Mouse (Mus musculus): ENCODE results near the gene 1700020A23Rik.
A peak's percentile ranks its signal among the peaks of the same experiment; 100 is the strongest.
"Not testable (repeated sequence)": the region's sequence is repeated elsewhere in the genome, so short reads cannot be mapped to it uniquely, and the experiment has no call there.

The 1700020A23Rik gene

DNA sequence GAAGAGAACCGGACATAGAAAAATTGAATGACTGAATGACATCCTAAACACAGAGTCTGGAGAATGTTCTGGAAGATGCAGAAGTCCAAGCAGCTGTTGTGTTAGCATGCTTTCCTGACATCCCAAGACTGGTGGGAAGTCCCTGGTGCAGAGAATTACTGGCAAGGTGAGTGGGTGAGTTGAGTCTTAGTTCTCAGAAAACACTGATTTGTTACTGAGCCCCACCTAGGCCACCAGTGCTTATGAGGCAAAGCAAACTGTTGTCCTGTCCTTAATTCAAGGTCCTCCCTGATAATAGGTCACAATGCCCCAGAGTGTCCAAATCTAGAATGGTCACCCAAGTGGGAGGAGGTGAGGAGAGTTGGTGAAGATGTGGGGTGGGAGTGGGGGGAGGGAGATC is at the start of gene 1700020A23Rik, which contains the start of gene Gm28372:
TSS of gene 1700020A23Rik (plus strand) at position 321 of the 400 bp plus-strand sequence.
TSS of gene Gm28372 (plus strand) at position 301 of the 400 bp plus-strand sequence.
- no peak for DNase-seq (ENCODE audit: low spot score)

DNA sequence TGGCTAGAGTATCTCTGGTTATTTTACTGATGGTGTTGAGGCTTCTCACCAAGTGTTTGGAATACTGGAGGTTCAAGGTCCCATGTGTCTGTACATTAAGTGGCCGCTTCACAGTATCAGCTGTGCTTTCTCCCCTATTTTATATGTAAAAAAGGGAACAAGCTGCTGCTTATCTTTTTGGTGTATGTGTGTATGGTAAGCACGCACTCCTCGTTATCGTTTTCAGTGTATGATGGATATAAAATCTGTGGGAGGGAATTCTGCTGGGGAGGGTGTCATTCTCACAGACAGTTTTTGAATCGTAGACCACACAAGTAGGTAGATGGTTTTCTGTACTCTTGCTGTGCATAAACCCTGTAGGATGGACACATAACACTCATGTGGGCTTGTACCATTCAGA is 47.5 kb upstream of the 1700020A23Rik start:
- no peak for DNase-seq (ENCODE audit: low spot score)

DNA sequence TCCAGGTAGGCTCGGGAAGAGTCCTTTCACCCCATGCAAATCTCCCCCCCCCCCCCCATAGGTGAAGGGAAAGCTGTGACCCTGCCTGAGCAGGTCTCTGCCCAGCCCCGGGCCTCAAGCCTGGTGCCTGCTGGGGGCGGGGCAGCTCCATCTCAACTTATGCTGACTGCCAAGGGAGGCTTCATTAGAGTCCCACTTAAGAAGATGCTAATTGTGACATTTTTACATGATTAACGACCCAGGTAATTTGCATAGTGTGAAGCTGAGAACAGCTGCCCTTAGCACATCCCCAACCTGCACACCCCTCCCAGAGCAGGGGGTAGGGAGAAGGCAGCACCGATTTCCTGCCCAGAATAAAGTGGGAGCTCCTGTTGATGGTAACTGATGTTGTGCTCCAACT is 46.2 kb upstream of the 1700020A23Rik start:
- no peak for DNase-seq (ENCODE audit: low spot score)

DNA sequence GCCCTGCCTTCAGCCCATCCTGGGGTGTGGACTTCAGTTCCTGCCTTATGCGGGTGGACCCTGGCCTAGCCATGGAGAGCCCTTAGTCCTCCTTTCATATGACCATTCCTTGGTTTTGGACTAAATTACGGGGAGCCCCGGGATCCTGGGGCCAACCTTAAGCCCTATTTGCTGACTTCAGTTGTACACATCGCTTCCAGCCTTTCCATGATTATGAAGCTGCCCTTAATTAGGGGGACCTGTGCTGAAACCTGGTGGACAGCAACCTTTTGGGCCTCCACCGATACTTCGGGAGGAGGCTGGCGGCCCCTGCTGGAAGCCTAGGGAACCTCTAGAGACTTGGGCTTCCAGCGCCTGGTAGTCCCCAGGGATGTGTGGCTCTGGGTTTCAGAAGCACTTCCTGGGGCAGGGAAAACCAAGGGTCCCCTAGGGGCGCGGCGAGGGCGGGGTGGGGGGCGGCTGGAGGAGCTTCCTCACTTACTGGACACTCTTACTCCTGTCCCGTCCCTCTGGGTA is 42.5 kb upstream of the 1700020A23Rik start:
- DNase-seq (ENCODE audit: low spot score), result peak; percentile 22

DNA sequence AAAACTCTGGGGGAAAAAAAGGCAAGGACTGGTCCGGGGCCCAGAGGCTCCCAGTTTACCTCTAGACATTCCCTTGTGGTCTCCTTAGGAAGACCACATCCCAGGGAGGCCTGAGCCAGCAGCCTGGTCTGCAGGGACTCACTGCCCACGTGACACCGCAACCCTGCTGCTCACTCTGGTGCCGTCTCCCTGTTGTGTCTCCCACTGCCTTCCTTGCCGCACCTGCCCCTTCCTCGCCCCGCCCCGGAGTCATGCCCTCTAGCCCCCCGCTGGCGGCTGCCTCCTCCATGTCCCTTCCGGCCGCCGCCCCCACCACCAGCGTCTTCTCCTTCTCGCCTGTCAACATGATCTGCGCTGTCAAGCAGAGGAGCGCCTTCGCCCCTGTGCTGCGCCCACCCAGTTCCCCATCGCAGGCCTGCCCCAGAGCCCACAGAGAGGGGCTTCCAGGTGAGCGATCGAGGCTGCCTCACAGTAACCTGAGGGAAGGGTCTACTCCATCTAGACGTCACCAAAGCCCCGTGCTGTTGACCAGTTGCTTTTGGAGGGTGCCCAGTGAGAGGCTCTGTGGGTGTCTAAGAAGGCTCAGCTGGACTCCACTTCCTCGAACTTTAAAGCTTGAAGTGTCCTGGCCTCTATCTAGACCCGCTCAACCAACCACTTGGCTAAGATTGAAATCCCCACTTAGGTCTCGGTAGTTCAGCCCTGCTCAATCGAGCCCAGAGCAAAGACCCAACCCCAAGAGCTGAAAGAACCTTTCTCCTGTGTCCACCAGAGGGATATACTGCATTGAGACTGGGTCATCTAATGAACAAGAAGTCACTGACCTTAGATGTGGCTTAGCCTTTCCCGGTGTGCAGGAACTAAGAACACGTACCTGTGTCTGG is 39.6 kb upstream of the 1700020A23Rik start:
- DNase-seq (ENCODE audit: low spot score), result no peak

DNA sequence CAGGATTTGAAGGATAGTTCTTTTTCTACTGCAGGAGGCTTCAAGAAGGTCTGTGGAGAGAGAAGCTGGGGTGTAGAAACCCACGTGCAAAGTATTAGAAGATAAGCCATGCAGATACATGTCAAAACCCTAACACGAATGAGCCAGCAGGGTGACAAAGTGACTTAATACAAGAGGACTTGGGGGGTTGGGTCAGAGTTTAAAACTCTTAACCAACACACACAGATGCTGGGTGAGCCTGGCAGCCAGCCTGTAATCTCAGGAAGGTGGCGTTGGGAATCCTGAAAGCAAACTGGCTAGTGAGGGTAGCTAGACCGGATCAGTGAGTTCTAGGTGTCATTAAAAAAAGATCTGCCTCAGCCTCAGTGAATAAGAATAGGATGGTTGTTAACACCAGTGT is 37.7 kb upstream of the 1700020A23Rik start:
- no peak for DNase-seq (ENCODE audit: low spot score)

DNA sequence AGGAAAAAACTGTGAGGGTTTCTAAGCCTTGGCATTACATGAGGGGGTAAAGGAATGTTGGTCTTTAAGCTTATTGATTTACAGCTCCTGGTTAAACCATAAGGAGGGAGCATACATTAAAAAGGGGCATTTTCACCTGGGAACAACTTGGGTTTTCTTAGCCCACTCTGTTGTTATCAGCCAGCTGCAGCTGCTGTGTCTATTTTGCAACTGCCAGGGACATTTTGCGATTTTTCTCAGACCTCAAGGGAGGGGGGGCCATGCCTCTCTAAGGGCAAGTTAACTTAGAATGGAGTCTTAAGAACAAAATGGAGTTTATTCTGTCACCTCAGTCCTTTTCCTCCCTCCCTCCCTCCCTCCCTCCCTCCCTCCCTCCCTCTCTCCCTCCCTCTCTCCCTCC is 32.0 kb upstream of the 1700020A23Rik start:
- not testable (repeated sequence) for DNase-seq (ENCODE audit: low spot score)

DNA sequence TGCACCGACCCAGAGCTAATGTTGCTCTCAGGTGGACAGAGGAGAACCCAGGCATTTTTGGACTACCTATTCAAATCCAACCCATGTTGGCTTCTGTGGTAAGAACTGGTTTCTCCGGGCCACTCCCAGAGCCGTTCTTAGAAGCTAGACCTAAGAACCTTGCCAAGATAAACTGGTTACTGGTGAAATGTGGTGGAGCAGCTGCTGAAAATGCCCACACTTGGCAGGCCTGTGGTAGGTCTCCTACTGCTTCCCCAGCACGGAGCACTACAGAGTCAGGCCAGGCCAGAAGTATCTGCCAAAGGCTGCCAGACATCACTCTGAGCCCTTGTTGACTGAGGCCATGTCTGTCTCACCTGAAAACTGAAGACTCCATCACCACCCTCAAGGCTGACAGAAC is 30.1 kb upstream of the 1700020A23Rik start:
- DNase-seq (ENCODE audit: low spot score), result no peak

DNA sequence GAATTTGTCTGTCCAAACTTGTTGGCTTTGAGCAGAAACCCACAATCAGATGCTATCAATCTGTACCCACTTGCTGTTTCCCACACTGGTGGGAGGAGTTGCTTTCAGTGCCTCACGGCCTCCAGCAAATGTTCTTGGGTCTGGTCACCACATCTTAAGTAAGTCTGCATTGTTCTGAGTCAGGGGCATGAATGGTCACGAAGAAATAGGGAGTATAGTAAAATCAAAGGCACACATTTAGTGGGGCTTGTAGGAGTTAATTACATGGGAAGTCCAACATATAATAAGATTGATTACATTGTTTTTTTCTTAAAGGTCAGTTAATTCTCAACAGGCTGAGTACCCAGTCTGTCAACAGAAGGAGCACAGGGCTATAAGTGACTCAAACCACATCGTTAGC is 21.9 kb upstream of the 1700020A23Rik start:
- no peak for DNase-seq (ENCODE audit: low spot score)

DNA sequence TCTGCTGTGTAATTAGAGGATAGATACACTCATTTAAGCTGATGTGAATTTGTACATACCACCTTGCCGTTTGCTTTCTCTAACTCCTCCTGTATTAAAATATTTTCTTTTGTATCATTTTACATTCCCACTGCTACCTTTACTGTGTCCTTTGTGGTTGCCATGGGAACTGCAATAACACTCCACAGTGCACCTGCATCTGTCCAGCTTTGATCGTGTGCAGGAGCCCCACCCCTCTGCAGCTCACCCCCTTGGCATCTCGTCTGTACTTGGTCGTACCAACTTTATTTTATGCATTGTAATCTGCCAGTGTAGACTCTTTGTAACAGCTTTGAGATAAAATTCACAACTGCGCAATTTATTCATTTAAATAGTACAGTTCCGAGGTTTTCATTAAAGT is 21.2 kb upstream of the 1700020A23Rik start:
- DNase-seq (ENCODE audit: low spot score), result no peak

DNA sequence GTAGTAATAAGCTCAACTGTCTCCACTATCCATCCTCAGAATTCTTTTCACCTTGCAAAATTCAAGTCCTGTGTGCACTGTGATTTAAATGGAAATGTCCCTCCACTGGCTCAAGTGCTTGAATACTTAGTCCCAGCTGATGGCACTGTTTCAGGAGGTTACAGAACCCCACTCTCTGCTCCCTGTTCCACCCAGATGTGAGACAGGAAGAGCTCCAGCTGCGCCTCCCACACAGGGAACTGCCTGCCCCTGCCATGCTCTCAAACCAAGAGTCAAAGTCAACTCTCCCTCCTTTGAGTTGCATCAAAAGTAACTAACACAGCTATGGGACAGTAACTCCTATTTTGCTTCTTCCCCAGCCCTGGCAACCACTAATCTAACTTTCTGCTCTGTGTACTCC is 18.8 kb upstream of the 1700020A23Rik start:
- no peak for DNase-seq (ENCODE audit: low spot score)

DNA sequence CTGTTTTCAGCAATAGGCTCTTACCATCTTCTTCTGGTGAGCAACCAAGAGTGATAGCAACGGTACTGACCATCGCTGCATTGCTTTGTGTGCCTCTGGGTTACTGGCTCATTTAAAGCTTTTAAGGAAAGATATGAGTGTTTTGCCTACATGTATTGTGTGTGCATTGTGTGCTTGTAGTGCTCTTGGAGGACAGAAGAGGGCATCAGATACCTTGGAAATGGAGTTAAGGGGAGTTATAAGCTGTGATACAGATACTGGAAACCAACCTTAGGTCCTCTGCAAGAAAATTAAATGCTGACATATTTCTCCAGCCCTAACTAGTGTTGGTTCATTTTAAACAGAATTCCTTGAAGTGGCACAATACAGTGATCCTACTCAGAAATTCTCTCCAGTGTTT is 16.3 kb upstream of the 1700020A23Rik start:
- no peak for DNase-seq (ENCODE audit: low spot score)

DNA sequence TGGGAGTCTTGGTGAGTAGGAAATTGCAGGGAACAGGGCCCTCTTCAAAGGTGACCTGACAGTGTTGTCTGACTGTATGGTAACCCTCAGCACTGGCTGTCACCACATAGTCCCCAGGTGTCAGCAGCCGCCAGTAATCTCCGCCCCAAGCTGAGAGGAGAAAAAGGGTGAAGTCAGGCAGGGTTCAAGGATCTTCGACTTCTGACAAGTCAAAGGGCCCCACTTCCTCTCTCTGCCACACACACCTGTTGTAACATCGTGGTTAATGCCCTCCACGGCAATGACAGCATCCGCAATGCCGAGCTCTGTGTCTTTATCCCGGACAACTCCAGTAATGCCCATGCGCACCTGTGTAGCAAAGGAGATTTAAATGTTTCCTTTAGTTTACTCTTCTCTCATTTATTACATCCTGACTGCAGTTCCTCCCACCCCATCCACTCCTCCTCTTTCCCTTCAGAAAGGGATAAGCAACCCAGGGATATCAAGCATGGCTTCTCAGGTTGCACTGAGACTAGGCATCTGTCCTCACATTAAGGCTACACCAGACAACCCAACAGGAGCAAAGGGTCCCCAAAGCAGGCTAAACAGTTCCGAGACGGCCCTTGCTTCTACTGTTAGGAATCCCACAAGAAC is 13.9 kb upstream of the 1700020A23Rik start:
- no peak for DNase-seq (ENCODE audit: low spot score)

DNA sequence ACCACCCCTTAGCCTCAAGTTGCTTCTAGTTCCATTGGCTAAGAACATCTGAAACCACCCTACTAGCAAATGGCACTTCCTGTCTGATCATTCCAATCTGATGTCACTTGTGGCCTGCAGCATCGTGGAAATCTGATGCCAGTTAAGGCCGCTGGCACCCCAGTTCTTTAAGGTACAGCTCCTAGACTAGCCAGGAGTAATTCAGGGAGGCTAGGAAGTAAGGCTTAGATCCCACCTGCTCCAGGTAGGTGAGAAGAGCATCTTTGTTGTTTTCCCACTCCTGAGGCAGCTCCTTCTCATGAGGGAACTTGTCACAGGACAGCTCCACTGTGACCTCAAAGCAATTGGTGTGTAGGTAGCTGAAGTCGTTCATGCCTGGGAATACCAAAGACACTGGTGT is 12.2 kb upstream of the 1700020A23Rik start:
- DNase-seq (ENCODE audit: low spot score), result no peak

DNA sequence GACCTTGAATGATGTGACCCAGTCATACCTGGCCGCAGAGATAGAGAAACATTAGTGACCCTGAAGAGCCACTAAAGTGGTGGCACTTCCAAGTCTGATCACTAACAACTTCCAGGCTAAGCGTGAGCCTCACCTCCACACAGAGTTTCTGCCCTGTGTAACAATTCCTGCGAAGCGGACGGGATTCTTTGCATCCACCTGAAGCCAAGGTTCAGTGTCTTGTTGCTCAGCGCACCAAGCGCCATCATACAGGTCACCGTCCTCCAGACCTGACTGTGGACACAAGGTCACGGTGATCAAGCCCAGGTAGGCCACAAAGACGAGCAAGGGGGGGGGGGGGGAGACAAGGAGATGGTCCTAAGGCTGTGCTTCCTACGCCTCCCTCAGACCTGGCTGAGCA is 9.4 kb upstream of the 1700020A23Rik start:
- no peak for DNase-seq (ENCODE audit: low spot score)

DNA sequence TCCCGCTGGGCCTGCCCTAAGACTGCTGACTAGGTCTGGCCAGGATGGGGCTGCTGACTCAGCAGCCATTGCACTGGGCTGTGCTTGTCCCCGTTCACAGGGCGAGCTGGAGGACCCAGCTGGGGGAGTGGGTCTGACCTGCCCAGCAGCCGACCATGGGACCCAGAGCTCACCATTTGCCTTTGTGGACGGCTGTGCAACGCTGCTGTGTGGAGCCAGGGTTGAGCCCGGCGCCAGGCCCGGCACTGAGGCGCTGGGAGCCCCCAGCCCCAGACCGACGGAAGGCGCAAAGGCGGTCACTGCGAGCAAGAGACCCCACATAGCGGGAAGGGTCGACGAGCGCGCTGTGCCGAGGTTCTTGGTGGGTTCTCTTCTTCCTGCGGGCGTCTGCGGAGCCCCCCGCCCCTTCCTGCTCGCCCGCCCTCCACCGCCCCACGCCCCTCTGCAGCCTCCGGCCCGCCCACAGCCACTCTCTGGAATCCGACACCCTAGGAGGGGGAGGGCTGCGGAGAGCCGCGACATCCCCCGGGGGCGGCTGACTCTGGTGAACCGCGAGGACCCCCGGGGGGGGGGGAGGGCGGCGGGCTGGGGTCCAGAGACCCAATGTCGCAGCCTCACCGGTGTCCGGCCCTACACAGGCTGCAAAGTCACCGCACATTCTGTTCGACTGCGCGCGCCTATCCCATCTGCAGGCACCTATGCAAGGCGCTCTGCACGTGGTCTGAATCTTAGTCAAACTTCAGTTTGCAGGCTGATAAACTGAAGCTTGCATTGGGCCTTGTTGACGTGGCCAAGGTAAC is 7.7 kb upstream of the 1700020A23Rik start, which contains the start of gene Cpxm1:
TSS of gene Cpxm1 (minus strand) at position 389 of the 800 bp plus-strand sequence.
- no peak for DNase-seq (ENCODE audit: low spot score)

DNA sequence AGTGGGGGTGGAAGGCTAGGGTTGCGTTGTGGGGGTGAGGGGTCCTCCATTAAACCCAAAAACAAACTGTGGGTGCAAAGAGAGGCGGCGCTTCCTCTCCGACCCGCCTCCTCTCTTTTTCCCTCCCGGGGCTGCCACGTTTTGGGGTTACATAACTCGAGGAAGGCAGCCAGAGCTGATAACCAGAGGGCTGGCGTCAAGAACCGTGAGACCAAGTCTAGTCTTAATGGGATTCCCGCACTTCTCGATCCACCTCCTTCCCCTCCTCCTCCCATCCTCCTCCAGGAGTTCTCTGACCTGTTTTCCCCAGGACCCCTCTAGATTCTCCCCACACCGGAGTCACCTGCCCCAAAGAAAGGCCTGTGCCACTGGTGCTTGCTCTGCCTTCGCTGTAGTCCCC is 7.0 kb upstream of the 1700020A23Rik start:
- no peak for DNase-seq (ENCODE audit: low spot score)

DNA sequence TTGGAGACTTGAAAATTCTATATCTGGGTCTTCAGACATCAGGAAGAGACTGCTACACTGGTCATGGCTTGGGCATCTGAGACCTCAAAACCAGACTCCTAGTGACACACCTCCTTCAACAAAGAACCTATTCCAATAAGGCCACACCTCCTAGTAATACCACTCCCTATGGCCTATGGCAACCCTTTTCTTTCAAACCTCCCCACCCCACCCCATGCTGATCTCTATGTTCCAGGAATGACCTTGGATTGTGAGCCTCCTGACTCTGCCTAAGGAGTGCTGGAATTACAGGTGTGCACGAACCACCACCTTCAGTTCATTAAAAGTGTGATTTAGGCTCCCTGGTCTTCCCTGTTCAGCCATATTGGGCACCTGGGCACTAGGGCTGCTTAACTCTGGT is 5.0 kb upstream of the 1700020A23Rik start:
- no peak for DNase-seq (ENCODE audit: low spot score)

DNA sequence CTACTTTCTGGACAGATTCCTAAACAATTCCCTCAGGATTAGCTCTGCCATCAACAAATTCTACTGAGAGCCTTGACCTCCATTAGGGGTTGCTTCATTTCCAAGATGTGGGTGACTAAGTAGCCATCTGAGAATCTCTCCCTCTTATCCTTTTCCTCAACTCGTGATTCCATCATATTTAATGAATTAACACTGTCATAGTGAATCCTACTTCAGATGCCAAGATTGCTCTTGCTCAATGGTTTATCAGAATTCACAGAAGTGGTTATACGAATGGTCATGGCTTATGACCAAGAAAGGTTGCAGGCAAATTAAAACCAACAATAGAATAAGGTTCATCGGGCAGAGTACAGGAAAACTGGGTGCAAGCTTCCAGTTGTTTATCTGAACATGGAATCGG is 3.2 kb upstream of the 1700020A23Rik start:
- no peak for DNase-seq (ENCODE audit: low spot score)

DNA sequence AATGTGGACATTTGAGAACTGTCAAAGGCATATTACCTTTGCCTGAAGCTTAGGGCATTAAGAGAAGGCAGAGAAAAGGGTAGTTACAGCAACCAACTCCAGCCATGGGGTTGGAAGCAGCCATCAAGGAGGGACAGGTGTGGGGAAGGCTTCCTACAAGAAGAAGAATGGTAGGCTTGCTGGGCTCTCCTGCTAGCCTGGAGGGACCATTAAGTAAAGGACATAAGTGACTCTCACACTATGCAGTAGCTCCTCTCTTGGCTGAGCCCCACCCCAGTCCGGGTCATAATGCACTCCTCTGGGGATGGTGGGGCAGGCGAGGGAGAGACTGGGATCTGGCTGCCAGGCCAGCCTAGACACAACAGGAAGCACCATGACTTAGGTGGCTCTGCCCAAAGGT is 1.1 kb downstream of the 1700020A23Rik start, which contains the start of gene Tmem239:
TSS of gene Tmem239 (plus strand) at position 301 of the 400 bp plus-strand sequence.
- no peak for DNase-seq (ENCODE audit: low spot score)

DNA sequence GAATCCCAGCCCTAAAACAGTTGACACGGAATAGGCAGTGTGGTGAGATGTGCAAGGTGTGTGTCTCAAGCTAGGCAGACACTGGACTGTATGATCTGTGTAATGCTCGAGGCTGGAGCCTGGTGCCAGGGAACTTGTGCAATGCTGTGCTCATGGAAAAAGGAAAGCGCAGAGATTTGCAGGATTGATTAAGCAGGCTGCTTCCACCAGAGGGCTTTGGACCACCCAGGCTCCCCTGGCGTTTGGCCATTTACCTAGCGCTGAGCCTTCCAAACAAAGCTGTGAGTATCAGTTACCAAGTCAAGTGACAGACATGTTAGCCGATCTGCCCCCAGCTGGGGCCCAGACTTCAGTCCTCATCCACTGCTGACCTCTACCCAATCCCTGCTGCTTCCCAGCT is 3.1 kb downstream of the 1700020A23Rik start:
- DNase-seq (ENCODE audit: low spot score), result no peak
